Mouse (Mus musculus) stomach, embryonic 14.5 days (tissue): ENCODE data around the gene Hhipl1. TPM values are rescaled to one million over a fixed set of nuclear protein-coding genes. Genes with fewer than 3 reads are reported as not detected.

Experiments used
- ATAC-seq: fragments of 200-750 bp; cut with Nextera tagmentation; 2 replicates; pipeline ENCODE4 v1.8.0; 2017; ENCODE audit warnings: low read depth, moderate TSS enrichment; ENCODE audit not compliant: insufficient number of reproducible peaks, insufficient read depth, low FRiP score
- H3K27ac ChIP-seq: fragments of 300-500 bp; sonication (generic); 2 replicates; pipeline ENCODE4 v1.5.1; 2014; ENCODE audit warnings: mild to moderate bottlenecking, low read length, moderate library complexity, mixed read lengths
- H3K27me3 ChIP-seq: fragments of 300-500 bp; sonication (generic); 2 replicates; pipeline ENCODE4 v1.6.1; 2014; ENCODE audit warnings: low read length, control low read depth, mixed read lengths; ENCODE audit not compliant: control insufficient read depth, insufficient read depth
- H3K36me3 ChIP-seq: fragments of 300-500 bp; sonication (generic); 2 replicates; pipeline ENCODE4 v1.6.1; 2014; ENCODE audit warnings: mild to moderate bottlenecking, control low read depth, low read length, moderate library complexity, mixed read lengths; ENCODE audit not compliant: control insufficient read depth, insufficient read depth
- H3K4me1 ChIP-seq: fragments of 300-500 bp; sonication (generic); 2 replicates; pipeline ENCODE4 v1.6.1; 2014; ENCODE audit warnings: low read length, control low read depth, mixed read lengths; ENCODE audit not compliant: control insufficient read depth, insufficient read depth
- H3K4me2 ChIP-seq: fragments of 300-500 bp; sonication (generic); replicated peaks from 2 replicates; pipeline ENCODE4 v1.6.1; 2014; ENCODE audit warnings: low read depth, low read length, control low read depth
- H3K4me3 ChIP-seq: fragments of 300-500 bp; sonication (generic); 2 replicates; pipeline ENCODE4 v1.5.1; 2014; ENCODE audit warnings: low read depth, low read length, control low read depth
- H3K9ac ChIP-seq: fragments of 300-500 bp; sonication (generic); replicated peaks from 2 replicates; pipeline ENCODE4 v1.6.1; 2014; ENCODE audit warnings: low read depth, mild to moderate bottlenecking, control low read depth, low read length, moderate library complexity, mixed read lengths
- H3K9me3 ChIP-seq: fragments of 300-500 bp; sonication (generic); 2 replicates; pipeline ENCODE4 v1.6.1; 2016; ENCODE audit warnings: low read depth, low read length, control low read depth; ENCODE audit not compliant: control insufficient read depth
- whole genome bisulfite sequencing: fragments of 180-500 bp; shearing (Covaris S2); extraction: QIAGEN DNeasy Blood & Tissue Kit; methylation state at CpG from one replicate; pipeline ENCODE4 v1.1.7; 2014; 5-methylcytosine and 5-hydroxymethylcytosine counted together
- polyA plus RNA-seq: library from polyadenylated mRNA; unstranded; fragments of >200 nt; fragmentation: Nextera tagmentation; extraction: Ambion mirVana; gene quantifications from 2 replicates; pipeline ENCODE4 v1.2.1, GENCODE M21; 2014

Gene Hhipl1
- polyA plus RNA-seq, 1 experiment from 2014 or later: 0.72 TPM

DNA sequence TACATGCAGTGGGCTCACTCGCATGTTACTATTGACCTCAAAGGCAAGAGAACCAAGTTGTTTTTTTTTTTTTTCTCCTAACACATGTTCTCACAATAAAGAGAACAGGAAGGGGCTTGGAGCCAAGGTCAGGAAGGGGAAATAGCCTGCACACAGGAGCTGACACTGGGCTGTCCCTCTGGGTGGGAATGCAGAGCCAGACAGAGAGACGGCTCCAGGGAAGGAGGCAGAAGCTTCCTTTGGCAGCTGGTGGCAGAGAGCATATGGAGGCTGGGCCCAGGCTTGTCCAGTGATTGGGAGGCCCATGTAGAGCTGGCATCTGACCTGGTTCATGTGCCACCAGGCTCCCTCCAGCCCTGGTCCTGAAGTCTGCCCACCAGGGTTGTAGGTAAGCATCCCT, 61.8 kb downstream of the Hhipl1 start:
- Histone ChIP-seq H3K4me1 (peaks cover 33% of the 10 kb centered on the region), H3K9ac (no peak overlapping the region), H3K4me2 (no peak overlapping the region), H3K4me3 (no peak overlapping the region), H3K36me3 (no peaks in the 10 kb centered on the region), H3K27ac (no peak overlapping the region), H3K9me3 (no peaks in the 10 kb centered on the region), H3K27me3 (no peaks in the 10 kb centered on the region)
- 75% methylated on average over 2 of the region's 2 CpGs for WGBS
- ATAC-seq: no peak

DNA sequence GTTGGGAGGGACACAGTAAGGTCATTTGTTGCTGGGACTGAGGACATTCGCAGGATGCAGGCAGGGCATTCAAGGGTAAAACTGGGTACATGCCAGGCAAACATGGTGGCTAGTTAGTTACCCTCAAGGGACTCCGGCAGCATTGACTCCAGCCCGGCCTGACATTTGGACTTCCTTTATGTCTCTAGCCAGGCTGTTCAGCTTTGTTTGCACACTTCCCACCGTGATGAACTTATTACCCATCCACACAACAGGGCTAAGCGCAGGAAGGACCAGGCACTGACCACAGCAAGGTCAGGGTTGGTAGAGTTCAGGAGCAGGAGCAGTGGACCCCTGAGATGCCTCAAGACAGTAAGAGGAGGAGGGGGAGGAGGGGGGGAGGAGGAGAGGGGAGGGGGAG, 62.9 kb downstream of the Hhipl1 start:
- WGBS: 64% methylated on average over 5 of the region's 5 CpGs
- H3K36me3 ChIP-seq: no peaks in the 10 kb centered on the region
- no peak overlapping the region for H3K27ac ChIP-seq
- H3K4me1 ChIP-seq: peaks cover 32% of the 10 kb centered on the region
- no peak for ATAC-seq
- no peak overlapping the region for H3K4me2 ChIP-seq
- no peaks in the 10 kb centered on the region for H3K9me3 ChIP-seq
- no peak overlapping the region for H3K9ac ChIP-seq
- no peak overlapping the region for H3K4me3 ChIP-seq
- no peaks in the 10 kb centered on the region for H3K27me3 ChIP-seq

DNA sequence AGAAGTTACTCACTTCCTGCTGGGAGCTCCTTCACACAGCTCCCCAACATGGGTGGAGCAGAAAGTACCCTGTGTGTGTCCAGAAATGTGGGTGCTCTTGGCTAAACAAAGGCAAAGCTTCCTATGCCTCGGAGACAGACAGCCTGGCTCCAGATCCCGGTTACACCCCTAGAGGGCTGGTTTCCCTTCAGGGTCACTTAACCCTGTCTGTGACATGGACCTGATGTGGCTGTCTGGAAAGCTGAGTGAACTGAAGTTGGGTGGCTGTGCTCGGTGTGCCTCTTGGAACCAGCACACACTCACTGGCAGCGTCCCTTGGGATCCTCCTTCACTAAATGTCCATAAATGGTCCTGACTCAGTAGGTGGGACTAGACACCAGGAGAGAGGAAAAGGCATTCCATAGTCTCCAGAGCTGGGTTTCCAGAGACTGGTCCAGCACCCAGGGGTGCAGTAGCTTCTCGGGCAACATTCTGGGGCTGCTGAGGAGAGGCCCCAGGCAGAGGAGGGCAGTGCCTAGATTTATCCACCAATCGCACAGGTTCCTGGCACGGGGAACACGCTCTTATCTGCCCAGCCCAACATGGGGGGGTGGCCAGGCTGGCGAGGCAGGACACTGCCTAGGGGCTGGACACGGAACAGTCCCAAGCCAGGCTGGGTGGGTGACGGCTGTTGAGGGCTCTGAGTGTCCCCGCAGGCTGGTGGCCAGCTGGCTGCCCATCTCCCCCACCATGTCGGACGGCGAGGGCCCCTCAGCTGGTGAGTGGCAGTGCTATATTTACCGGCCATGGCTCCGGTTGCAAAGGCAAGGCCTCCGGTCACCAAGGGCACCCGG, 64.7 kb downstream of the Hhipl1 start, which contains the start of gene Eml1:
Eml1 (plus strand) TSS at position 362 of the 833 bp plus-strand sequence.
- 63% methylated on average over 19 of the region's 19 CpGs for WGBS
- Histone ChIP-seq H3K9me3 (no peaks in the 10 kb centered on the region), H3K9ac (no peak within 1 kb of the TSS), H3K27ac (peak within 1 kb of the TSS; percentile 68), H3K27me3 (no peaks in the 10 kb centered on the region), H3K4me2 (no peak within 1 kb of the TSS; the same call in 1 of the 2 replicates), H3K36me3 (no peaks in the 10 kb centered on the region), H3K4me1 (peaks cover 19% of the 10 kb centered on the region), H3K4me3 (no peak within 1 kb of the TSS)
- peak; percentile 37; the same call in 1 of the 2 replicates for ATAC-seq

DNA sequence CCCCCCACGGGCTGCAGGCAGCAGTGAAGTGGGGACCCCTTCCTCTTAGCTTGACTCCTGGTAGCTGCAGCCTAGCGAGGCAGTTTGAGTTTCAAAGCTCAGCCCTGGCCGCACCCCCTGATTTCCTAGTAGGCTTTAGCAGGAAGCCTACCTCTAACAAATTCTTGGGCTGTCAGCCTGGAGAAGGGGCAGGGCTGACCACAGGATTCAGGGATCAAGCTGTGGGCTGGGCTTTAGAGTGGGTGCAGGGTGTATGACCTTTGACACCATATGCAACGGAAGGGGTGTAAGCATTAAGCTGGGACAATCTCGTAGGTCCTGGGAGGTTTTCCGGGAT, 65.3 kb downstream of the Hhipl1 start:
- H3K36me3 ChIP-seq: no peaks in the 10 kb centered on the region
- WGBS: 68% methylated on average over 6 of the region's 6 CpGs
- H3K27ac ChIP-seq: peak overlapping the region; percentile 48; the same call in 1 of the 2 replicates
- H3K9ac ChIP-seq: no peak overlapping the region
- H3K4me3 ChIP-seq: no peak overlapping the region
- 0 out of 2 replicates have a peak, but pooled peaks have one; percentile 12 for ATAC-seq
- peaks cover 15% of the 10 kb centered on the region for H3K4me1 ChIP-seq
- H3K4me2 ChIP-seq: no peak overlapping the region; the same call in 1 of the 2 replicates
- H3K27me3 ChIP-seq: no peaks in the 10 kb centered on the region
- no peaks in the 10 kb centered on the region for H3K9me3 ChIP-seq

DNA sequence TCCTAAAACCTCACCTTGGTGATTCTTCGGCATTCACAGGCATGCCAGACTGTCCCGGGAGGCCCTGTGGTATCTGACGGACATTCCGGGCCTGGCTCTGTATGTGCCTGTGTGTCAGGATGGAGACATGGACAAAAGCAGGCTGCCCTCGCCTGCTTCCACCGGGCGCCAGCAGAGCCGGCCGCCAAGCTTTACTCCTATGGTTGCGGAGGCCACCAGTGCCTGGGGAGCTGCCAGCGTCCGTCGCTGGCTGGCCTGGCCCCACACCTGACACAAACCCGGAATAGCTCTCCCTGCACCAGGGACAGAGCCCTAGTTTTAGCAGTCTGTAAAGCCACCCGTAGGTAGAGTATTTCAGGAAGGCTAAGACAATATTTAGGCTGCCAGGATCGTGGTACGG, 66.2 kb downstream of the Hhipl1 start:
- no peak overlapping the region for H3K4me2 ChIP-seq
- no peak overlapping the region for H3K27ac ChIP-seq
- H3K27me3 ChIP-seq: no peaks in the 10 kb centered on the region
- no peak overlapping the region; the same call in 1 of the 2 replicates for H3K9ac ChIP-seq
- H3K9me3 ChIP-seq: no peaks in the 10 kb centered on the region
- ATAC-seq: no peak
- H3K4me1 ChIP-seq: peaks cover 15% of the 10 kb centered on the region
- no peak overlapping the region for H3K4me3 ChIP-seq
- no peaks in the 10 kb centered on the region for H3K36me3 ChIP-seq
- WGBS: 88% methylated on average over 17 of the region's 17 CpGs

DNA sequence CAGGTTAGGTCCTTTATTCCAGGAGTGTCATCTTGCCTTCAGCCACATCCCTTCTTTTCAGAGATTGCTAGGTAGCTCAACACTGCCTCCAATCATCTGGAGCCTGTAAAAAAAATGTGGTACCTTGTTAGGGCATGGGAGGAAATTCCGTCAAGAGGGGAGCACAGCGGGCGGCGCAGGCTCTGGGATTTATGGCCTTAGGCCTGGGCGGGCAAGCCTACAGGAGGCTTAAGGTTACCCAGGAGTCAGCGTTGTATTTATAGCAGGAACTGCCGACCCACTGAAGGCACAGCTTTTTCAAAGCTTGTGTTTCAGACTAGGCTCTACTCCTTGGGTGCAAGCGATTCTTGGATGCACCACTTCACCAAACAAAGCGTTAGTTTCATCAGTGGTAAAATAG, 67.5 kb downstream of the Hhipl1 start:
- Histone ChIP-seq H3K4me2 (no peak overlapping the region), H3K4me3 (no peak overlapping the region), H3K27me3 (no peaks in the 10 kb centered on the region), H3K27ac (no peak overlapping the region), H3K9ac (no peak overlapping the region), H3K9me3 (no peaks in the 10 kb centered on the region), H3K4me1 (peaks cover 15% of the 10 kb centered on the region), H3K36me3 (no peaks in the 10 kb centered on the region)
- WGBS: 52% methylated on average over 9 of the region's 9 CpGs
- no peak for ATAC-seq

DNA sequence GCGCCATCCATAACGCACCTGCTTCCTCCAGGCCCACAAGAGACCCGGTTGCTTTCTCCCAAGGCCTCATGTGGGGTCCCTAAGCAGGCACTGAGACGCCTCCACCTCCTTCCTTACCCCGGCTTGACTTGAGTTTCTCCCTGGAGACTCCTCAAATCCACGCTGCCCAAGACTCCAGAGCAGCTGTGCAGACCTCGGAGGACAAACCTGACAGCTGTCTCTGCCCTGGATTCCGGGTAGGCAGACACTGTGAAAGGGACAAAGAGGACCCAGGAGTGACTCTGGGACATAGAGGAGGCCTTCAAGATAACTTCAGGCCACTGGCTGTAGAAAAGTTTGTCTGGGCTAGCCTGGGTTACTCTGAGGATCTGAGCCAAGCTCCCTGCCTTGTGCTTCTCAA, 68.6 kb downstream of the Hhipl1 start:
- WGBS: 81% methylated on average over 8 of the region's 8 CpGs
- Histone ChIP-seq H3K4me3 (no peak overlapping the region), H3K4me2 (no peak overlapping the region), H3K9ac (no peak overlapping the region), H3K9me3 (no peaks in the 10 kb centered on the region), H3K27me3 (no peaks in the 10 kb centered on the region), H3K27ac (no peak overlapping the region), H3K4me1 (peaks cover 15% of the 10 kb centered on the region), H3K36me3 (no peaks in the 10 kb centered on the region)
- ATAC-seq: no peak

DNA sequence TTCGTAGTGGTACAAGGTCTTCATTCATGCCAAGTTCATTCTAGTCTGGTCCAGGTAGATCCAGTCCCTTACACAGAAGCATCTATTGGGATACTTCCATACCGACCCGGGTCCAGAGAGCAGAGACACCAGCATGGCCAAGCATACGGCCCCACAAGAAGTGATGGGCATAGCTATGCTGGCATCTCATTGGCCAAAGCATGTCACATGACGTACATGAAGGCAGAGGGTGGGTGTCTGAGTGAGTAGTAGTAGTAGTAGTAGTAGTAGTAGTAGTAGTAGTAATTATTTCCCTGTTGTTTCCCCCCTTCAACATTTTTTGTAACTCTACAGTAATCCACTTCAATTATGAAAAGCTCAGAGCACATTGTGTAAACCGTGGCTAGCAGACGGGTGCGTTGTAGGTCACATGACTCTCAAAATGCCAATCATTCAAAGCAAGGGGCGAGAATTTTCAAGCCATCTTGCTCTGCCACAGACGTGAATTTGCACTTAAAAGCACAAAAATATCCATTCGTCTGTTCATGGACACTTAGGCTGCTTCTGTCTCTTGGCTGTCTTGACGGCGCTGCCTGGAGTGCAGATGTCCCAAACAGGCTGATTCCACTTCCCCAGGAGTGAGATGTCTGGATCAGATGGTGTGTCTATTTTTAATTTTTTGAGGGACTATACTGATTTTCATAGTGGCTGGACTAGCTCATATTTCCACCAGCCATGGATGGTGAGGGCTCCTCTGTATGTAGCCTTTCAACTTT, 72.5 kb downstream of the Hhipl1 start:
- ATAC-seq: no peak
- no peak overlapping the region for H3K4me2 ChIP-seq
- no peak overlapping the region for H3K4me3 ChIP-seq
- H3K27ac ChIP-seq: no peak overlapping the region
- H3K9me3 ChIP-seq: no peaks in the 10 kb centered on the region
- H3K4me1 ChIP-seq: no peaks in the 10 kb centered on the region
- no peaks in the 10 kb centered on the region for H3K36me3 ChIP-seq
- 78% methylated on average over 13 of the region's 13 CpGs for WGBS
- no peak overlapping the region for H3K9ac ChIP-seq
- no peaks in the 10 kb centered on the region for H3K27me3 ChIP-seq
